Mouse (Mus musculus): ENCODE measurements around the gene Cckbr.
"Not testable (repeated sequence)": the region's sequence is repeated elsewhere in the genome, so short reads cannot be mapped to it uniquely, and the experiment has no call there.

DNA sequence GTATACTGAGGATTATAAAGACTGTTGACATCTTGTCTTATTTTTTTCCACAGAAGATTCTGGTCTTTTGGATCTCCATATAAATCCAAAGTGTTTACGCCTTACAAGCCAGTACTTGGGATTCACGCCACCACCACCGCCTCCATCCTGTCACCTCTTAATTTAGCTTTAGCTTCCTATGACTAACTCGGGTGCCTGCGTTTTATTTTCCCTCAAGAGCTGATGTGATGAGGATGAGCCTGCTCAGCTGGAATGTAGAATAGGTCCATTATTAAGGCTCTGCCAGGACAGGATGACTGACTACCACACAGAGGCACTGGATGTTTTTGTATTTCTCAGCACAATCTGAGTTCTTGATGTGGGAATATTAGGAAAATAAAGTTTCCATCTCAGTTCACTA, 40.0 kb downstream of the Cckbr start:
- TF ChIP-seq CTCF, EP300 (IDR thresholded peaks at IDR 0.05): not testable (repeated sequence)

Measured in lung, postnatal 0 days (tissue).